Mouse (Mus musculus) neural tube, embryonic 14.5 days (tissue): ENCODE data around the gene Naa60. TPM values are rescaled to one million over a fixed set of nuclear protein-coding genes. Genes with fewer than 3 reads are reported as not detected.
"Not testable (repeated sequence)": the region's sequence is repeated elsewhere in the genome, so short reads cannot be mapped to it uniquely, and the experiment has no call there.

Source experiments
- ATAC-seq: fragments of 200-750 bp; cut with Nextera tagmentation; 2 replicates; pipeline ENCODE4 v1.8.0; 2017; ENCODE audit warnings: low read depth, mild to moderate bottlenecking, moderate TSS enrichment, moderate library complexity
- H3K27ac ChIP-seq: fragments of 300-500 bp; sonication (generic); 2 replicates; pipeline ENCODE4 v1.5.1; 2014; ENCODE audit warnings: low read depth, mild to moderate bottlenecking, control low read depth, low read length, moderate library complexity, mixed read lengths
- H3K27me3 ChIP-seq: fragments of 300-500 bp; sonication (generic); 2 replicates; pipeline ENCODE4 v1.6.1; 2014; ENCODE audit warnings: low read length; ENCODE audit not compliant: control insufficient read depth, insufficient read depth
- H3K36me3 ChIP-seq: fragments of 300-500 bp; sonication (generic); 2 replicates; pipeline ENCODE4 v1.6.1; 2014; ENCODE audit warnings: low read length, mixed read lengths; ENCODE audit not compliant: control insufficient read depth, insufficient read depth
- H3K4me1 ChIP-seq: fragments of 300-500 bp; sonication (generic); 2 replicates; pipeline ENCODE4 v1.6.1; 2014; ENCODE audit warnings: low read length; ENCODE audit not compliant: control insufficient read depth, insufficient read depth
- H3K4me2 ChIP-seq: fragments of 300-500 bp; sonication (generic); 2 replicates; pipeline ENCODE4 v1.6.1; 2014; ENCODE audit warnings: mild to moderate bottlenecking, low read depth, low read length, control low read depth
- H3K4me3 ChIP-seq: fragments of 300-500 bp; sonication (generic); 2 replicates; pipeline ENCODE4 v1.5.1; 2014; ENCODE audit warnings: low read depth, low read length, control low read depth, mixed read lengths
- H3K9ac ChIP-seq: fragments of 300-500 bp; sonication (generic); replicated peaks from 2 replicates; pipeline ENCODE4 v1.6.1; 2014; ENCODE audit warnings: low read depth, mild to moderate bottlenecking, control low read depth, low read length, mixed read lengths
- H3K9me3 ChIP-seq: fragments of 300-500 bp; sonication (generic); 2 replicates; pipeline ENCODE4 v1.6.1; 2016; ENCODE audit warnings: low read length; ENCODE audit not compliant: control insufficient read depth
- WGBS: fragments of 180-500 bp; shearing (Covaris S2); extraction: QIAGEN DNeasy Blood & Tissue Kit; methylation state at CpG from one replicate; pipeline ENCODE4 v1.1.7; 2014; 5-methylcytosine and 5-hydroxymethylcytosine counted together
- polyA plus RNA-seq: library from polyadenylated mRNA; unstranded; fragments of >200 nt; fragmentation: Nextera tagmentation; extraction: Ambion mirVana; gene quantifications from 2 replicates; pipeline ENCODE4 v1.2.1, GENCODE M21; 2014

Gene Naa60
- polyA plus RNA-seq, 1 experiment from 2014 or later: 109 TPM

- peak; percentile 99 for ATAC-seq
- Histone ChIP-seq H3K4me3 (peak within 1 kb of the TSS; percentile 61), H3K4me1 (peaks cover 7% of the 10 kb centered on the region; the same call in 1 of the 2 replicates), H3K27ac (no peak within 1 kb of the TSS), H3K36me3 (no peaks in the 10 kb centered on the region), H3K9ac (peak within 1 kb of the TSS; percentile 59), H3K4me2 (peak within 1 kb of the TSS; percentile 49), H3K9me3 (no peaks in the 10 kb centered on the region), H3K27me3 (no peaks in the 10 kb centered on the region)
- WGBS: 3% methylated on average over 38 of the region's 38 CpGs
Measured at GRCm38 (mm10) chr16:3846711-3847518, 25.3 kb upstream of the Naa60 start, which contains the start of gene Zfp174. TSS of gene Zfp174 (plus strand) at chr16:3847268.

DNA sequence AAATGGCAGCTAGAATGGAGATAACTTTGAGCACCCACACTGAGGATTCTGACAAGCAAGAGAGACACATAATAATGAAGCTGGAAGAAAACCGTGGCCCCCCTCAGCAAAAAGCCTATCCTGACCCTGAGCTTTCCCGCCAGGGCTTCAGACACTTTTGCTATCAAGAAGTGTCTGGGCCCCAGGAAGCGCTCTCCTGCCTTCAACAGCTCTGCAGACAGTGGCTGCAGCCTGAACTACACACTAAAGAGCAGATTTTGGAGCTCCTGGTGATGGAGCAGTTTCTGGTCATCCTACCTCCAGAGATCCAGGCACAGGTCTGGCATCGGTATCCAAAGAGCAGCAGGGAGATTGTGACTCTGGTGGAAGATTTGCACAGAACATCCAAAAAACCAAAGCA lies 24.3 kb upstream of the Naa60 start:
- H3K9me3 ChIP-seq: no peaks in the 10 kb centered on the region
- H3K4me1 ChIP-seq: peaks cover 7% of the 10 kb centered on the region; the same call in 1 of the 2 replicates
- WGBS: 66% methylated on average over 4 of the region's 4 CpGs
- no peak overlapping the region; the same call in 1 of the 2 replicates for H3K9ac ChIP-seq
- H3K4me3 ChIP-seq: peak overlapping the region; percentile 61
- no peaks in the 10 kb centered on the region for H3K27me3 ChIP-seq
- H3K4me2 ChIP-seq: peak overlapping the region; percentile 49
- H3K36me3 ChIP-seq: no peaks in the 10 kb centered on the region
- ATAC-seq: no peak
- H3K27ac ChIP-seq: no peak overlapping the region

GRCm38 (mm10) chr16:3848416-3848815 lies 23.8 kb upstream of the Naa60 start:
- H3K4me3 ChIP-seq: no peak overlapping the region
- H3K27me3 ChIP-seq: no peaks in the 10 kb centered on the region
- no peak overlapping the region for H3K27ac ChIP-seq
- no peak overlapping the region for H3K4me2 ChIP-seq
- H3K36me3 ChIP-seq: no peaks in the 10 kb centered on the region
- H3K4me1 ChIP-seq: peaks cover 7% of the 10 kb centered on the region; the same call in 1 of the 2 replicates
- no peak for ATAC-seq
- no peak overlapping the region for H3K9ac ChIP-seq
- no peaks in the 10 kb centered on the region for H3K9me3 ChIP-seq
- WGBS: 78% methylated on average over 3 of the region's 3 CpGs

DNA sequence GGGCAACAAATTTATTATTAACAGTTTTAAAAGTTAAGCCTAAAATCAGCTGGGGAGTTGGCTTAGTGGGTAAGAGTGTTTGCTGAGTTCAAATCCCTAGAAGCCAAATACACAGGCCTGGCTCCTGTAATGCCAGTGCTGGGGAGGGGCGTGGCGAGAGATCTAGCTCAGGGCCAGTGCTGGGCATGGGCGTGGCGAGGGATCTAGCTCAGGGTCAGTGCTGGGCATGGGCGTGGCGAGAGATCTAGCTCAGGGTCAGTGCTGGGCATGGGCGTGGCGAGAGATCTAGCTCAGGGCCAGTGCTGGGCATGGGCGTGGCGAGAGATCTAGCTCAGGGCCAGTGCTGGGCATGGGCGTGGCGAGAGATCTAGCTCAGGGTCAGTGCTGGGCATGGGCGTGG lies 20.9 kb upstream of the Naa60 start:
- H3K9ac ChIP-seq, H3K4me1 ChIP-seq, H3K27ac ChIP-seq, H3K4me3 ChIP-seq, H3K9me3 ChIP-seq, H3K36me3 ChIP-seq, H3K4me2 ChIP-seq, H3K27me3 ChIP-seq, ATAC-seq: not testable (repeated sequence)
- 88% methylated on average over 13 of the region's 13 CpGs for WGBS

GRCm38 (mm10) chr16:3852586-3852985 lies 19.6 kb upstream of the Naa60 start:
- 38% methylated on average over 12 of the region's 12 CpGs for WGBS
- H3K4me2 ChIP-seq: no peak overlapping the region
- H3K4me1 ChIP-seq: peaks cover 5% of the 10 kb centered on the region; the same call in 1 of the 2 replicates
- H3K36me3 ChIP-seq: no peaks in the 10 kb centered on the region
- no peak overlapping the region for H3K27ac ChIP-seq
- H3K9me3 ChIP-seq: no peaks in the 10 kb centered on the region
- no peak overlapping the region for H3K9ac ChIP-seq
- no peak overlapping the region for H3K4me3 ChIP-seq
- no peak for ATAC-seq
- H3K27me3 ChIP-seq: no peaks in the 10 kb centered on the region

DNA sequence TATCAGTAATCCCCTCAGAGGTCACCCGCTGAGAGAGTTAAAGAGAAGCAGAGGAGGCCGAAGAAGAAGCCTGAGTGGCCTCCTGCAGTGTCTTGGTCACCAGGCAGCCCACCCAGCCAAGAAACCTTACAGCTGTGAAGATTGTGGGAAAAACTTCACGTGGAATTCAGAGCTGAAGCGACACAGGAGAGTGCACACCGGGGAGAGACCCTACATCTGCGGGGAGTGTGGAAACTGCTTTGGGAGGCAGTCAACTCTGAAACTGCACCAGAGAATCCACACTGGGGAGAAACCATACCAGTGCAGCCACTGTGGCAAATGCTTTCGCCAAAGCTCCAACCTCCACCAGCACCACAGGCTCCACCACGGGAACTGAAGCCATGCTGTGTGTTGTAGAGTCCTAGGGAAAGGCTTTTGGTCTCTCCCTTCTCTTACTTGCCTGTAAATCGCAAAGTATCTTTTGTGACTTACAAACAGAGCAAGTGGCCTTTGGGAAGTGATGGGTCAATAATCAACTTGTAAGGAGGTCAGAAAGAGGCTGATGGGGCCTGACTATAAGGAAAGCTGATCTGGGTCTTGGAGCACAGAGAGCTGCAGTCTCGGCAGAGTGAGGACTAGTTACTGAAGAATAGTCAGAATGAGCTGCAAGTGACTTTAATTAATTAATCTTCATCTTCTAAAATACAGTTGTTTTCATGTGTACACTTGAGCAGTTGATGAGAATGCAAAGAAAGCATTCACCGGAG lies 17.6 kb upstream of the Naa60 start:
- Histone ChIP-seq H3K9me3 (no peaks in the 10 kb centered on the region), H3K4me2 (no peak overlapping the region), H3K4me1 (no peaks in the 10 kb centered on the region), H3K9ac (no peak overlapping the region), H3K27me3 (no peaks in the 10 kb centered on the region), H3K27ac (no peak overlapping the region), H3K36me3 (no peaks in the 10 kb centered on the region), H3K4me3 (no peak overlapping the region)
- no peak for ATAC-seq
- WGBS: 71% methylated on average over 11 of the region's 11 CpGs

GRCm38 (mm10) chr16:3855776-3856175 lies 16.4 kb upstream of the Naa60 start:
- no peaks in the 10 kb centered on the region for H3K4me1 ChIP-seq
- H3K9ac ChIP-seq: no peak overlapping the region
- ATAC-seq: no peak
- no peaks in the 10 kb centered on the region for H3K27me3 ChIP-seq
- H3K36me3 ChIP-seq: peaks cover 4% of the 10 kb centered on the region
- no peak overlapping the region for H3K27ac ChIP-seq
- no peak overlapping the region for H3K4me2 ChIP-seq
- WGBS: 80% methylated on average over 1 of the region's 1 CpGs
- no peak overlapping the region for H3K4me3 ChIP-seq
- H3K9me3 ChIP-seq: no peaks in the 10 kb centered on the region

DNA sequence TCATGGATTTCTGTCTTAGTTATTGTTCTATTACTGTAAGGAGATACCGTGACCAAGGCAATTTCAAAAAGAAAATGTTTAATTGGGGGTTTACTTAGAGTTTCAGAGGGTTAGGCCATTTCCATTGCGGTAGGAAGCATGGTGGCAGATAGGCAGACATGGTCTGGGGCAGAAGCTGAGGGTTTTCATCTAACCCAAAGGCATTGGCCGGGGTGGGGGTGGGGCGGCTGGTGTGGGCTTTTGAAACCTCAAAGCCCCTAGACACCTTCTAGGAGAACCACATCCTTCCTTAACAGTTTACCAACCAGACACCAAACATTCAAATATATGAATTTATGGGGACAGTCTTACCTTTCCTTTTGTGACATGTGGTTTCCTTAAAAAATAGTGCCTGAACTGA lies 12.9 kb upstream of the Naa60 start:
- Histone ChIP-seq H3K27me3 (no peaks in the 10 kb centered on the region), H3K9ac (no peak overlapping the region), H3K9me3 (no peaks in the 10 kb centered on the region), H3K36me3 (peaks cover 6% of the 10 kb centered on the region), H3K4me2 (no peak overlapping the region), H3K27ac (no peak overlapping the region), H3K4me1 (no peaks in the 10 kb centered on the region), H3K4me3 (no peak overlapping the region)
- no peak for ATAC-seq
- WGBS: 91% methylated on average over 4 of the region's 4 CpGs

DNA sequence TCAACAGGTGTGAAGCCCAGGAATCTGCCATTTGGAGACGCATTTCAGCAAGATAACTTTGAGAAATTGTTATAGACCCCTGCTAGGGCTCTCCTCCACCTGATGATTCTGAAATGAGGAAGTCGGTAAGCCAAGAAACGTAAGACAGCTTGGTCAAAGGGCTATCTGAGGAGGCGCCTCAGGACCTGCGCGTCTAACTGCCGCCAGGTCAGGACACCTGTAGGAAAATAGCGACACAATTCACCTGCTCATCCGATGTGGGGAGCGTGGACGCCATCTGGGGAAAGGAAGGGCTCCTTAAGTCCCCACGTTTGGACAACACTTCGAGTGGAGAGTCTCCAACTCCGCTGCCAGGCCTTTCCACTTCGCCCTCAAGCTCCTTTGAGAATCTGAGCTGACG lies 360 bp upstream of the Naa60 start:
- peak overlapping the region; percentile 61 for H3K9ac ChIP-seq
- peak overlapping the region; percentile 50; the same call in 1 of the 2 replicates for H3K27ac ChIP-seq
- H3K4me1 ChIP-seq: peaks cover 13% of the 10 kb centered on the region; the same call in 1 of the 2 replicates
- H3K36me3 ChIP-seq: peaks cover 9% of the 10 kb centered on the region
- ATAC-seq: no peak; the same call in 1 of the 2 replicates
- H3K9me3 ChIP-seq: no peaks in the 10 kb centered on the region
- H3K27me3 ChIP-seq: no peaks in the 10 kb centered on the region
- 2% methylated on average over 16 of the region's 16 CpGs for WGBS
- H3K4me2 ChIP-seq: peak overlapping the region; percentile 88
- peak overlapping the region; percentile 51 for H3K4me3 ChIP-seq
